Mouse (Mus musculus) spleen, adult 2 months (tissue): ENCODE measurements around the gene Echs1.

Source experiments
- CTCF ChIP-seq: fragments of 200-500 bp; IDR thresholded peaks from 2 replicates; pipeline ENCODE4 v1.5.1; 2011; ENCODE audit warnings: mild to moderate bottlenecking, inconsistent platforms; ENCODE audit not compliant: insufficient read depth, insufficient read length, insufficient replicate concordance; ENCODE audit errors: extremely low read depth
- POLR2A ChIP-seq: fragments of 200-500 bp; IDR thresholded peaks from 2 replicates; pipeline ENCODE4 v1.6.1; 2011; ENCODE audit warnings: low read depth, low read length, inconsistent platforms

DNA sequence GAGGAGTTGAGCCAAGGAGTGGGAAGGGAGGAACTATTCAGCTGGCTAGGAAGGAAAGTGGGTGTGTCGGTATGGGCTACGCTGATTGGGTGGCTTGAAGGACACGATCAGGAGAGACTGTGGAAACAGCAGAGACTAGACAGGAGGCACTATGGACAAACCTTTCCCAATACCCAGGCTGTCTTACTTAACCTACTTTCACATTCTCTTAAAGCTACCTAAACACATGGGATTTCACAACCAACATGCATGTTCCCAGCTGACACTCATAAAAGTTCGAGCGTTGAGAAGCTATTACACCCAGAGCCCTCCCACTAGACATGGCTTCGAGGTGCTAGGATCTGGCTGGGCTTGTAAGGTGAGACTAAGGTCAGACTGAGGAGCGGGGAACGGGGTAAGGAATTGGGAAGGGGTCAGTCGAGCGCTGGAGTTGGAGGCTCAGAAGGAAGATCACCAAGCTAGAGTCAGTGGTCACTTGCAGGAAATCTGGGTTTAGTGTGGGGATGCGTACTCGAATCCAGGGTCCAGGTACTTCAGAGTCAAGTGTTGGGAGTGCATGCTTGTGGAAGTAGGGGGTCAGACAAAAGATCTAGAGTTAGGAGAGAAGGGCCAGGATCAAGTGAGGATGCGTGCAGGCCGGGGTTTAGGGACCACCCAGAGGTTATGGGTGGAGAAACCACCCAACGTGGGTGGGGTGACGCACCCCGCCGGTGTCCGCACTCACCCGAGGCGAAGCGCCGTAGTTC lies 520 bp downstream of the Echs1 start, which contains the start of gene Paox:
- no peak for TF ChIP-seq CTCF
- TF ChIP-seq POLR2A, result no peak
